Mouse (Mus musculus) hindbrain, embryonic 16.5 days (tissue): ENCODE measurements at regions not wholly inside any gene's neighbourhood (a gene's known extent, or its start where the extent isn't known, plus 50 kb on each side); places are given as distances from the start of the nearest gene placed in this dataset.

Experiments
- ATAC-seq: fragments of 200-750 bp; cut with Nextera tagmentation; 2 replicates; pipeline ENCODE4 v1.8.0; 2017; ENCODE audit warnings: moderate TSS enrichment, moderate library complexity
- H3K27ac ChIP-seq: fragments of 300-500 bp; sonication (generic); 2 replicates; pipeline ENCODE4 v1.5.1; 2014; ENCODE audit warnings: low read depth, mild to moderate bottlenecking, control low read depth, low read length, moderate library complexity
- H3K27me3 ChIP-seq: fragments of 300-500 bp; sonication (generic); replicated peaks from 2 replicates; pipeline ENCODE4 v1.6.1; 2014; ENCODE audit warnings: low read length; ENCODE audit not compliant: control insufficient read depth, insufficient read depth
- H3K36me3 ChIP-seq: fragments of 300-500 bp; sonication (generic); 2 replicates; pipeline ENCODE4 v1.6.1; 2014; ENCODE audit warnings: mild to moderate bottlenecking, low read length, moderate library complexity, mixed read lengths; ENCODE audit not compliant: control insufficient read depth, insufficient read depth
- H3K4me1 ChIP-seq: fragments of 300-500 bp; sonication (generic); 2 replicates; pipeline ENCODE4 v1.6.1; 2014; ENCODE audit warnings: low read depth, low read length; ENCODE audit not compliant: control insufficient read depth, insufficient read depth
- H3K4me2 ChIP-seq: fragments of 300-500 bp; sonication (generic); 2 replicates; pipeline ENCODE4 v1.6.1; 2014; ENCODE audit warnings: mild to moderate bottlenecking, low read length, control low read depth, moderate library complexity
- H3K4me3 ChIP-seq: fragments of 300-500 bp; sonication (generic); 2 replicates; pipeline ENCODE4 v1.5.1; 2014; ENCODE audit warnings: mild to moderate bottlenecking, low read length, control low read depth, moderate library complexity
- H3K9ac ChIP-seq: fragments of 300-500 bp; sonication (generic); 2 replicates; pipeline ENCODE4 v1.6.1; 2014; ENCODE audit warnings: low read depth, mild to moderate bottlenecking, control low read depth, low read length, moderate library complexity
- H3K9me3 ChIP-seq: fragments of 300-500 bp; sonication (generic); 2 replicates; pipeline ENCODE4 v1.6.1; 2014; ENCODE audit warnings: mild to moderate bottlenecking, low read length, moderate library complexity; ENCODE audit not compliant: control insufficient read depth
- WGBS: fragments of 180-500 bp; shearing (Covaris S2); extraction: QIAGEN DNeasy Blood & Tissue Kit; methylation state at CpG from one replicate; pipeline ENCODE4 v1.1.7; 2014; 5-methylcytosine and 5-hydroxymethylcytosine counted together

DNA sequence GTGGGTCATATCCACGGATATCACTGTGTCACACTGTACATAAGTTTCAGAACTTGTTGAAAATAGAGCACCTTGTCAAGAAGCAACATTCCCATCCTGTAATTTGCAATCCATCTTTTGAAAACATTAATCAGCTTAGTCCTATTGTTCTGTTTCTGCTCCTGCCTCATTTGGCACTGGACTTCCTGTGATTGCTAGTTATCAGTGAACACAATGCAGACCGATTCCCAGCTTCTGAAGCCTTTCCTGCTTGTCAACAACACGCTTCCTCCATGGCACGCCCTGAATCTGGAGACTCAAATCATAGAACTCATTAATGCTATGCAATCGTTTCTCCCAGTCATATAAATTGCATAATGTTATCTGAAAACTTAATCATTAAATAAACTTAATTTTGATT, 1815.8 kb upstream of the Gm38303 start:
- Histone ChIP-seq H3K36me3 (no peaks in the 10 kb centered on the region), H3K27ac (no peak overlapping the region), H3K4me2 (no peak overlapping the region), H3K9me3 (no peaks in the 10 kb centered on the region), H3K4me1 (no peaks in the 10 kb centered on the region), H3K4me3 (no peak overlapping the region), H3K9ac (no peak overlapping the region), H3K27me3 (no peaks in the 10 kb centered on the region)
- 75% methylated on average over 5 of the region's 5 CpGs for WGBS
- ATAC-seq, result no peak
